Mouse (Mus musculus): ENCODE results near the gene Npepps. TPM values are rescaled to one million over a fixed set of nuclear protein-coding genes. Genes with fewer than 3 reads are reported as not detected.
A peak's percentile ranks its signal among the peaks of the same experiment; 100 is the strongest.
"Not testable (repeated sequence)": the region's sequence is repeated elsewhere in the genome, so short reads cannot be mapped to it uniquely, and the experiment has no call there.

Npepps gene
- polyA plus RNA-seq (2012; ENCODE audit: insufficient read depth, insufficient read length, low replicate concordance, missing spikeins), result 421 TPM in 1 of 2 replicates, not detected in the other

GRCm38 (mm10) chr11:97280216-97280861 is at the start of gene Npepps:
Gene Npepps (minus strand): TSS chr11:97280638.
- H3K27ac ChIP-seq (ENCODE audit: insufficient read depth, low read depth, low read length), result peak within 1 kb of the TSS; percentile 91
- TF ChIP-seq POLR2A (IDR thresholded peaks at IDR 0.05; ENCODE audit: insufficient read depth, low read depth, low read length) (peak; percentile 86), CTCF (IDR thresholded peaks at IDR 0.05; ENCODE audit: insufficient read depth, low read depth, low read length) (no peak)
- H3K4me1 ChIP-seq (ENCODE audit: control insufficient read depth, insufficient read depth, low read length), result no peaks in the 10 kb centered on the region
- peak within 1 kb of the TSS; percentile 95 for H3K4me3 ChIP-seq (ENCODE audit: insufficient read depth, low read depth, low read length)
- WGBS, result 2% methylated on average over 43 of the region's 83 CpGs

GRCm38 (mm10) chr11:97328148-97328547 is 47.7 kb upstream of the Npepps start:
- H3K27ac ChIP-seq (ENCODE audit: insufficient read depth, low read depth, low read length), result no peak overlapping the region
- 18% methylated on average over 9 of the region's 9 CpGs for WGBS
- TF ChIP-seq POLR2A (IDR thresholded peaks at IDR 0.05; ENCODE audit: insufficient read depth, low read depth, low read length) (no peak), CTCF (IDR thresholded peaks at IDR 0.05; ENCODE audit: insufficient read depth, low read depth, low read length) (peak; percentile 73)
- H3K4me1 ChIP-seq (ENCODE audit: control insufficient read depth, insufficient read depth, low read length), result no peaks in the 10 kb centered on the region
- H3K4me3 ChIP-seq (ENCODE audit: insufficient read depth, low read depth, low read length), result no peak overlapping the region

- Histone ChIP-seq H3K4me1 (ENCODE audit: control insufficient read depth, insufficient read depth, low read length) (no peaks in the 10 kb centered on the region), H3K4me3 (ENCODE audit: insufficient read depth, low read depth, low read length) (no peak overlapping the region), H3K27ac (ENCODE audit: insufficient read depth, low read depth, low read length) (no peak overlapping the region)
- no peak for TF ChIP-seq POLR2A (IDR thresholded peaks at IDR 0.05; ENCODE audit: insufficient read depth, low read depth, low read length)
- TF ChIP-seq CTCF (IDR thresholded peaks at IDR 0.05; ENCODE audit: insufficient read depth, low read depth, low read length), result no peak
- 39% methylated on average over 1 of the region's 1 CpGs for WGBS
Measured at GRCm38 (mm10) chr11:97325224-97325623, 44.8 kb upstream of the Npepps start.

- 87% methylated on average over 8 of the region's 8 CpGs for WGBS
- H3K4me1 ChIP-seq (ENCODE audit: control insufficient read depth, insufficient read depth, low read length); H3K4me3 ChIP-seq (ENCODE audit: insufficient read depth, low read depth, low read length); H3K27ac ChIP-seq (ENCODE audit: insufficient read depth, low read depth, low read length): not testable (repeated sequence)
Measured at GRCm38 (mm10) chr11:97321894-97322600, 41.6 kb upstream of the Npepps start.

GRCm38 (mm10) chr11:97321197-97321596 is 40.8 kb upstream of the Npepps start:
- 95% methylated on average over 8 of the region's 8 CpGs for WGBS
- Histone ChIP-seq H3K27ac (ENCODE audit: insufficient read depth, low read depth, low read length) (no peak overlapping the region), H3K4me1 (ENCODE audit: control insufficient read depth, insufficient read depth, low read length) (no peaks in the 10 kb centered on the region), H3K4me3 (ENCODE audit: insufficient read depth, low read depth, low read length) (no peak overlapping the region)
- no peak for TF ChIP-seq CTCF (IDR thresholded peaks at IDR 0.05; ENCODE audit: insufficient read depth, low read depth, low read length)
- no peak for TF ChIP-seq POLR2A (IDR thresholded peaks at IDR 0.05; ENCODE audit: insufficient read depth, low read depth, low read length)

GRCm38 (mm10) chr11:97315504-97316503 is 35.4 kb upstream of the Npepps start, which contains the start of gene Mrpl45:
Gene Mrpl45 (plus strand): TSS chr11:97315716.
- Histone ChIP-seq H3K4me3 (ENCODE audit: insufficient read depth, low read depth, low read length) (peak within 1 kb of the TSS; percentile 42), H3K4me1 (ENCODE audit: control insufficient read depth, insufficient read depth, low read length) (peaks cover 8% of the 10 kb centered on the region; the same call in 1 of the 2 replicates), H3K27ac (ENCODE audit: insufficient read depth, low read depth, low read length) (0 out of 2 replicates have a peak within 1 kb of the TSS, but pooled peaks have one; percentile 47)
- TF ChIP-seq POLR2A (IDR thresholded peaks at IDR 0.05; ENCODE audit: insufficient read depth, low read depth, low read length) (peak; percentile 49), CTCF (IDR thresholded peaks at IDR 0.05; ENCODE audit: insufficient read depth, low read depth, low read length) (no peak)
- WGBS, result under 1% methylated on average over 50 of the region's 50 CpGs

- H3K27ac ChIP-seq (ENCODE audit: insufficient read depth, low read depth, low read length), result no peak overlapping the region
- TF ChIP-seq POLR2A (IDR thresholded peaks at IDR 0.05; ENCODE audit: insufficient read depth, low read depth, low read length) (no peak), CTCF (IDR thresholded peaks at IDR 0.05; ENCODE audit: insufficient read depth, low read depth, low read length) (no peak)
Measured at GRCm38 (mm10) chr11:97314751-97315503, 34.5 kb upstream of the Npepps start.

GRCm38 (mm10) chr11:97314110-97314509 is 33.7 kb upstream of the Npepps start:
- H3K27ac ChIP-seq (ENCODE audit: insufficient read depth, low read depth, low read length), result no peak overlapping the region
- H3K4me3 ChIP-seq (ENCODE audit: insufficient read depth, low read depth, low read length), result no peak overlapping the region
- peaks cover 20% of the 10 kb centered on the region for H3K4me1 ChIP-seq (ENCODE audit: control insufficient read depth, insufficient read depth, low read length)
- 98% methylated on average over 3 of the region's 3 CpGs for WGBS
- TF ChIP-seq POLR2A (IDR thresholded peaks at IDR 0.05; ENCODE audit: insufficient read depth, low read depth, low read length) (no peak), CTCF (IDR thresholded peaks at IDR 0.05; ENCODE audit: insufficient read depth, low read depth, low read length) (no peak)

More at GRCm38 (mm10) chr11:97314751-97315503, 34.5 kb upstream of the Npepps start:
- peak overlapping the region; percentile 42; the same call in 1 of the 2 replicates for H3K4me3 ChIP-seq (ENCODE audit: insufficient read depth, low read depth, low read length)
- peaks cover 14% of the 10 kb centered on the region for H3K4me1 ChIP-seq (ENCODE audit: control insufficient read depth, insufficient read depth, low read length)
- WGBS, result 40% methylated on average over 8 of the region's 8 CpGs

- H3K4me3 ChIP-seq (ENCODE audit: insufficient read depth, low read depth, low read length); H3K27ac ChIP-seq (ENCODE audit: insufficient read depth, low read depth, low read length): not testable (repeated sequence)
- H3K4me1 ChIP-seq (ENCODE audit: control insufficient read depth, insufficient read depth, low read length), result peaks cover 20% of the 10 kb centered on the region
- WGBS, result 87% methylated on average over 1 of the region's 1 CpGs
Measured at GRCm38 (mm10) chr11:97312871-97313270, 32.4 kb upstream of the Npepps start.
